Mouse (Mus musculus) urinary bladder, postnatal 36 days (tissue): ENCODE measurements around the gene Mgll.

Experiments used
- DNase-seq, 2 experiments: peaks; one replicate each; pipeline ENCODE4 v3.0.0; 2022; ENCODE audit warnings: low spot score in 2 of 2, mixed read lengths in 1 of 2

Mgll gene

GRCm38 (mm10) chr6:88800735-88801134 lies 76.5 kb downstream of the Mgll start:
- no peak for DNase-seq

- DNase-seq: no peak
These were observed 78.8 kb downstream of the Mgll start for GRCm38 (mm10) chr6:88803051-88803450.

GRCm38 (mm10) chr6:88803957-88804695 lies 79.9 kb downstream of the Mgll start:
- DNase-seq: no peak

- no peak for DNase-seq
These were observed 80.9 kb downstream of the Mgll start for GRCm38 (mm10) chr6:88804966-88805577.

GRCm38 (mm10) chr6:88809091-88810037 lies 85.2 kb downstream of the Mgll start:
- no peak for DNase-seq

- DNase-seq: no peak
These were observed 86.1 kb downstream of the Mgll start for GRCm38 (mm10) chr6:88810291-88810690.

GRCm38 (mm10) chr6:88811396-88811795 lies 87.2 kb downstream of the Mgll start:
- no peak for DNase-seq

- DNase-seq: no peak
These were observed 87.7 kb downstream of the Mgll start for GRCm38 (mm10) chr6:88811880-88812400.

GRCm38 (mm10) chr6:88812886-88813285 lies 88.7 kb downstream of the Mgll start:
- DNase-seq: no peak

- no peak for DNase-seq
These were observed 89.6 kb downstream of the Mgll start for GRCm38 (mm10) chr6:88813832-88814231.

GRCm38 (mm10) chr6:88815036-88815435 lies 90.8 kb downstream of the Mgll start:
- no peak for DNase-seq

GRCm38 (mm10) chr6:88815489-88815888 lies 91.3 kb downstream of the Mgll start:
- DNase-seq: no peak

- DNase-seq: no peak
These were observed 92.7 kb downstream of the Mgll start for GRCm38 (mm10) chr6:88816913-88817312.

GRCm38 (mm10) chr6:88820853-88821252 lies 96.6 kb downstream of the Mgll start:
- no peak for DNase-seq

- no peak for DNase-seq
These were observed 97.1 kb downstream of the Mgll start for GRCm38 (mm10) chr6:88821294-88821693.

GRCm38 (mm10) chr6:88821901-88822300 lies 97.7 kb downstream of the Mgll start:
- DNase-seq: no peak

- no peak for DNase-seq
These were observed 100.0 kb downstream of the Mgll start for GRCm38 (mm10) chr6:88824183-88824582.

GRCm38 (mm10) chr6:88826088-88826487 lies 101.9 kb downstream of the Mgll start:
- no peak for DNase-seq

- no peak for DNase-seq
These were observed 102.3 kb downstream of the Mgll start for GRCm38 (mm10) chr6:88826545-88826944.

- DNase-seq: no peak
These were observed 102.8 kb downstream of the Mgll start for GRCm38 (mm10) chr6:88826965-88827364.

- no peak for DNase-seq
These were observed 103.4 kb downstream of the Mgll start for GRCm38 (mm10) chr6:88827395-88828205.
